Comparison of ENCODE assay signal across 19 mouse cellular contexts in the genomic region with DNA sequence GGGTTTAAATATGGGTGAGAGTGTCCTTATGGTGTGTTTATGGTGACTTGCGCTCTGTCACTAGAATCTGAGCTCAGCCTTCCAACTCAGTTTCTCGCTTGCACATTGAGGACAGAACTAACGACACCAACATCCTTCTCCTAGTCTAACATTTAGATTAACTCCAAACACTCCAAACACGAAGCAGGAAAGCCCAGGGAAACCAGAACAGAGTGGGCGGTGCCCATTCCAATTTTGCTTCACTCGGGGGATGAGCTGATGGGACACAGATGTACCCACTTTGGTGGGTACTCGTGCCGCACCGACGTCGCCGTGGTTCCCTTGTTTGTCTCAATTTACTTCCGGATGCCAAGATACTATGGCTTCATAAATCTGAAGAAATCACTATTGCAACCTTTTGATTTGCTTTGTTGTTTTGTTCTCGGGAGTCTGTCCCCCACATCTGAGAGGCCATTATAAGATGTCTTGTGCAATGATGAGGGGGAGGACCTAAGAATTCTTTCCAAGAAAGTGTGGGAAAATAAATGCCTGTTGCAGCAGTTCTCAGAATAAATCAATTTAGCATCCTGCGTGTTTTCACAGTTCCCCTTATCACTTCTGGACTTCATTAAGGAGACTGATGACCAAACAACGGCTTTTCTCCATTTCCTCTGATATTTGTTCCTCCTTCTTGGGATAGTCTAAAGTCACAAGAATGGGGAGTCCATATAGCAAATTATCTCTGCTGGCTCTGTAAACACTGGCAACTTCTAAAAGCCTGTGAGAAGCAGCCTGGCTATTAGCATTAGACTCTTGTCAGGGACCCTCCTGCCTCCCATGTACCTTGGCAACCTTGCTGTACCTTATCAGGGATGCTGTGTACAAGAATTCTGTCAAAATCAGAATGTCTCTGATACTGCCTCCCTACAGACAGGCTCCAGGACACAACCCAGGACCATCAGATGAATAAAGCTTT.
DNase-seq lines count a peak whose midpoint lies in the region; ATAC-seq and TF ChIP-seq lines count a peak whose summit lies in the region.
"Had no signal": no experiment of that assay in that cellular context is flagged by ENCODE, and none has a peak within 500 bp of the region (broad histone marks: within the 10 kb centered on the region; RNA-seq: fewer than 3 reads in every experiment).

No protein-coding gene starts in this region.

- no peak for ATAC-seq in embryonic facial prominence, embryonic 15.5 days (ENCODE audit: insufficient number of reproducible peaks, low FRiP score, low TSS enrichment, low read depth)
- ATAC-seq: forebrain, embryonic 15.5 days; hindbrain, embryonic 16.5 days had no signal

- no peak overlapping the region for H3K4me3 ChIP-seq in gastrocnemius, adult 2 months
- peak overlapping the region; percentile 26; the same call in 1 of the 2 replicates for H3K4me3 ChIP-seq in E14TG2a.4 (replicated peaks; ENCODE audit: low read length)
- H3K4me3 ChIP-seq in embryonic facial prominence, embryonic 15.5 days (replicated peaks): no peak overlapping the region
- H3K4me3 ChIP-seq: forebrain, embryonic 15.5 days; midbrain, embryonic 10.5 days; neural tube, embryonic 13.5 days had no signal

- peak overlapping the region; percentile 18; the same call in 1 of the 2 replicates for H3K4me2 ChIP-seq in embryonic facial prominence, embryonic 15.5 days (replicated peaks)
- H3K4me2 ChIP-seq: forebrain, embryonic 15.5 days; liver, embryonic 11.5 days; neural tube, embryonic 13.5 days had no signal

- peaks cover 59% of the 10 kb centered on the region for H3K36me3 ChIP-seq in E14TG2a.4 (ENCODE audit: insufficient read depth, low read length)
- H3K36me3 ChIP-seq in embryonic facial prominence, embryonic 15.5 days: no peaks in the 10 kb centered on the region
- H3K36me3 ChIP-seq: forebrain, embryonic 15.5 days; midbrain, embryonic 10.5 days; neural tube, embryonic 13.5 days had no signal

- no peak for DNase-seq in gastrocnemius, adult 2 months
- no peak for DNase-seq in gastrocnemius, adult 18-20 months (ENCODE audit: low spot score)
- peak; percentile 31 to 60 for DNase-seq in left cerebral cortex, adult 18-20 months (ENCODE audit: low spot score in 2 of 2)
- no peak for DNase-seq in left cerebral cortex, postnatal 4 days
- no peak for DNase-seq in urinary bladder, postnatal 10 days (ENCODE audit: low spot score)
- DNase-seq in adrenal gland, postnatal 4 days (ENCODE audit: low spot score in 2 of 2): no peak
- DNase-seq: adrenal gland, adult 8-10 months; B cell, adult 2 months; cerebellum, adult 8-10 months; kidney, adult 2 months; lung, postnatal 36 days; thymus, postnatal 4 days had no signal

- H3K9ac ChIP-seq in embryonic facial prominence, embryonic 15.5 days: no peak overlapping the region
- H3K9ac ChIP-seq: forebrain, embryonic 15.5 days; neural tube, embryonic 13.5 days had no signal

- no peaks in the 10 kb centered on the region for H3K9me3 ChIP-seq in E14TG2a.4 (ENCODE audit: low read length)
- no peaks in the 10 kb centered on the region for H3K9me3 ChIP-seq in embryonic facial prominence, embryonic 15.5 days (replicated peaks)
- H3K9me3 ChIP-seq: forebrain, embryonic 15.5 days; midbrain, embryonic 10.5 days; neural tube, embryonic 13.5 days had no signal

- intact Hi-C loops in gastrocnemius, adult 2 months (cut with DNase I): no loop called here
- intact Hi-C loops in left cerebral cortex, postnatal 4 days (cut with DNase I): no loop called here

- TF ChIP-seq CTCF in gastrocnemius, adult 2 months (IDR thresholded peaks at IDR 0.05): no peak
- TF ChIP-seq CTCF in E14TG2a.4 (conservative IDR thresholded peaks at IDR 0.05; ENCODE audit: low read length): no peak

- H3K27me3 ChIP-seq in E14TG2a.4 (ENCODE audit: insufficient read depth, low read length): no peaks in the 10 kb centered on the region
- H3K27me3 ChIP-seq in embryonic facial prominence, embryonic 15.5 days: no peaks in the 10 kb centered on the region
- H3K27me3 ChIP-seq: forebrain, embryonic 15.5 days; neural tube, embryonic 13.5 days had no signal

- peak overlapping the region; percentile 52 for H3K27ac ChIP-seq in gastrocnemius, adult 2 months
- no peak overlapping the region for H3K27ac ChIP-seq in embryonic facial prominence, embryonic 15.5 days (replicated peaks)
- H3K27ac ChIP-seq: forebrain, embryonic 15.5 days; midbrain, embryonic 10.5 days; neural tube, embryonic 13.5 days had no signal

- peaks cover 66% of the 10 kb centered on the region for H3K4me1 ChIP-seq in E14TG2a.4 (replicated peaks; ENCODE audit: low read depth, low read length)
- H3K4me1 ChIP-seq in embryonic facial prominence, embryonic 15.5 days: no peaks in the 10 kb centered on the region
- H3K4me1 ChIP-seq: forebrain, embryonic 15.5 days; midbrain, embryonic 10.5 days; neural tube, embryonic 13.5 days had no signal

- 47% methylated on average over 16 of the region's 16 CpGs for whole genome bisulfite sequencing in embryonic facial prominence, embryonic 15.5 days

Comparison
In these comparisons a context has a peak if more than half of its experiments do, and no peak if none do; other contexts are left out.
1. DNase-seq: peak in left cerebral cortex, adult 18-20 months (2 of 2); none in gastrocnemius, adult 2 months (single experiment), gastrocnemius, adult 18-20 months (single experiment), left cerebral cortex, postnatal 4 days (single experiment), urinary bladder, postnatal 10 days (single experiment) and adrenal gland, postnatal 4 days (0 of 2).